Mouse (Mus musculus) heart, embryonic 11.5 days (tissue): ENCODE results near the gene Obp1a. TPM values are rescaled to one million over a fixed set of nuclear protein-coding genes. Genes with fewer than 3 reads are reported as not detected.

Source experiments
- ATAC-seq: fragments of 200-750 bp; cut with Nextera tagmentation; replicated peaks from 2 replicates; pipeline ENCODE4 v1.8.0; 2017; ENCODE audit warnings: moderate library complexity; ENCODE audit not compliant: insufficient number of reproducible peaks, low FRiP score, low TSS enrichment
- H3K27ac ChIP-seq: fragments of 300-500 bp; sonication (generic); 2 replicates; pipeline ENCODE4 v1.5.1; 2014; ENCODE audit warnings: mild to moderate bottlenecking, low read depth, low read length
- H3K27me3 ChIP-seq: fragments of 300-500 bp; sonication (generic); 2 replicates; pipeline ENCODE4 v1.6.1; 2014; ENCODE audit warnings: mild to moderate bottlenecking, low read length, mixed read lengths; ENCODE audit not compliant: control insufficient read depth, insufficient read depth
- H3K36me3 ChIP-seq: fragments of 300-500 bp; sonication (generic); 2 replicates; pipeline ENCODE4 v1.6.1; 2014; ENCODE audit warnings: mild to moderate bottlenecking, low read length, moderate library complexity, mixed read lengths; ENCODE audit not compliant: control insufficient read depth, insufficient read depth
- H3K4me1 ChIP-seq: fragments of 300-500 bp; sonication (generic); 2 replicates; pipeline ENCODE4 v1.6.1; 2014; ENCODE audit warnings: low read length; ENCODE audit not compliant: control insufficient read depth, insufficient read depth
- H3K4me2 ChIP-seq: fragments of 300-500 bp; sonication (generic); 2 replicates; pipeline ENCODE4 v1.6.1; 2014; ENCODE audit warnings: mild to moderate bottlenecking, moderate library complexity
- H3K4me3 ChIP-seq: fragments of 300-500 bp; sonication (generic); 2 replicates; pipeline ENCODE4 v1.5.1; 2014; ENCODE audit warnings: low read depth, low read length
- H3K9ac ChIP-seq: fragments of 300-500 bp; sonication (generic); 2 replicates; pipeline ENCODE4 v1.6.1; 2014; ENCODE audit warnings: mild to moderate bottlenecking, low read depth, low read length, moderate library complexity
- H3K9me3 ChIP-seq: fragments of 300-500 bp; sonication (generic); replicated peaks from 2 replicates; pipeline ENCODE4 v1.6.1; 2016; ENCODE audit warnings: low read length; ENCODE audit not compliant: control insufficient read depth
- WGBS: fragments of 180-500 bp; shearing (Covaris S2); extraction: QIAGEN DNeasy Blood & Tissue Kit; methylation state at CpG from one replicate; pipeline ENCODE4 v1.1.7; 2014; ENCODE audit not compliant: insufficient replicate concordance; 5-methylcytosine and 5-hydroxymethylcytosine counted together
- polyA plus RNA-seq: library from polyadenylated mRNA; unstranded; fragments of >200 nt; fragmentation: Nextera tagmentation; extraction: Ambion mirVana; gene quantifications from 2 replicates; pipeline ENCODE4 v1.2.1, GENCODE M21; 2014

Obp1a gene
- not detected in 2 replicates for polyA plus RNA-seq

DNA sequence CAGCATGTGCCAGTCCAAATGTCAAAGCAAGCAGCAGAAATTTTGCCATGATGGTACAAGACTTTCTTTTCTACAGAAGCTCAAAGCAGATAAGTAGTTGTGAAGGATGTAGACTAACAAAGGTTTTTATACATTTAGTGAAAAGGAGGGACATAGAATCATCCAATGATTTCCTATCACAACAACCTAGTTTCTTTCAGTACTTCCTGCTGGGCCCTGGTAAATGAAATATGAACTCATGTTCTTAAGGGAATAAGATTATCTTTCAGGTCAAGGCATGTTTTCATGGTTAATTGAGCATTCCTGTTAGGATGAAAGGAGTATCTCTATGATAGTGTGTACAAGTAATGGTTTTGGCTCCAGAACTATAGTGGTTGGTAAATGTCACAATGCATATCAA lies at the start of gene Obp1a:
TSS of gene Obp1a (minus strand) at position 101 of the 400 bp plus-strand sequence.
- H3K27ac ChIP-seq, result no peak within 1 kb of the TSS
- no peaks in the 10 kb centered on the region for H3K4me1 ChIP-seq
- no peaks in the 10 kb centered on the region for H3K9me3 ChIP-seq
- no peak within 1 kb of the TSS for H3K9ac ChIP-seq
- H3K27me3 ChIP-seq, result no peaks in the 10 kb centered on the region
- ATAC-seq, result no peak
- H3K36me3 ChIP-seq, result no peaks in the 10 kb centered on the region
- no peak within 1 kb of the TSS for H3K4me3 ChIP-seq
- H3K4me2 ChIP-seq, result no peak within 1 kb of the TSS

GRCm38 (mm10) chrX:78125167-78125566 lies 34.0 kb upstream of the Obp1a start, which contains the start of gene Gm5938:
Gene Gm5938 (plus strand): TSS chrX:78125467.
- ATAC-seq, result no peak

More at GRCm38 (mm10) chrX:78125167-78125566, 34.0 kb upstream of the Obp1a start, which contains the start of gene Gm5938:
- H3K4me1 ChIP-seq, result no peaks in the 10 kb centered on the region
- H3K4me3 ChIP-seq, result no peak within 1 kb of the TSS
- no peaks in the 10 kb centered on the region for H3K9me3 ChIP-seq
- H3K9ac ChIP-seq, result no peak within 1 kb of the TSS
- H3K4me2 ChIP-seq, result no peak within 1 kb of the TSS
- no peaks in the 10 kb centered on the region for H3K36me3 ChIP-seq
- 57% methylated on average over 1 of the region's 1 CpGs for WGBS
- H3K27ac ChIP-seq, result no peak within 1 kb of the TSS
- no peaks in the 10 kb centered on the region for H3K27me3 ChIP-seq

Other genes starting within 250 kb of the Obp1a start
- gene Pbsn, start 237.8 kb downstream of the Obp1a start, polyA plus RNA-seq, result not detected in 2 replicates
- not detected in 2 replicates for gene Gm14744, start 226.6 kb downstream of the Obp1a start, polyA plus RNA-seq
- gene 5430402E10Rik, start 166.3 kb downstream of the Obp1a start, polyA plus RNA-seq, result not detected in 2 replicates
- not detected in 2 replicates for gene Gm5938, start 34.1 kb upstream of the Obp1a start, polyA plus RNA-seq
- gene Obp1b, start 95.4 kb upstream of the Obp1a start, polyA plus RNA-seq, result not detected in 2 replicates
- not detected in 2 replicates for gene Gm14743, start 154.5 kb upstream of the Obp1a start, polyA plus RNA-seq